Mouse (Mus musculus) urinary bladder, postnatal 10 days (tissue): ENCODE results near the gene Frmd4a.

ENCODE experiments used
- DNase-seq: peaks from one replicate; pipeline ENCODE4 v3.0.0; 2022; ENCODE audit warnings: low spot score

The Frmd4a gene

DNA sequence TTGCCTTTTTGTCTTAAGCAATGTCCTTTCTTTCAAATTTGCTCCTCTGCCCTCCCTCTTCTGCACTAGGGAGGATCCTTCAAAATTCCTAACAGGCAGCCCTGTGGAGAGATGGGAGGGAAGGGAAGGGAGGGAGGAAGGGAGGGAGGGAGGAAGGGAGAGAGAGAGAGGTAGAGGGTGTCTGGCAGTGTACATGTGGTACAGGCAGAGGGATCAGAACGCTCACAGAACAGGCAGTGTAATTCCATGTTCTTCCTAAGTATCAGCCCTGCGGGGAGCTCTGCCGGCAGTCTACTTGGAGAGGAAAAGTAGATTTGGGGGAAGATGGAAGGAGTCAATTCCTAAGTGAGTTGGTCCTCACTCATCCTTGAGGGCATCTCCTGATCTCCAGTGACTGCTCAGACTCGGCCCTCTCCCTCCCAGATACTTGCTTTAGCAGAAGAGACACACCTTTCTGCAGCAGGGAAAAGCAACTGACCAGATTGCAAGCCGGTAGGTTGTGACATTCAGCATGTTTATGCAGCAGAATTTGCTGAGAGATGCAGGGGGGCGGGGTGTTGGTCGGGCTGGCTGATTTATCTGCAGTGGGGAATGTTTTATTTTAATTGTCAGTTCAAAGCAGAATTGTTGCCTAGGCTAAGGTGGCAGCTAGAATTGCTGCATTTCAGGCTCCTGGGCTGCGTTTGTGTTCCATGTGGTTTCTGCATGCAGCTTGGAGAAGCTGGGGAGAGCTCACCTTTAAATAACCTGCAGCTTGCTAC is at the start of gene Frmd4a:
TSS of gene Frmd4a (plus strand) at position 190 of the 761 bp plus-strand sequence.
- DNase-seq: no peak

DNA sequence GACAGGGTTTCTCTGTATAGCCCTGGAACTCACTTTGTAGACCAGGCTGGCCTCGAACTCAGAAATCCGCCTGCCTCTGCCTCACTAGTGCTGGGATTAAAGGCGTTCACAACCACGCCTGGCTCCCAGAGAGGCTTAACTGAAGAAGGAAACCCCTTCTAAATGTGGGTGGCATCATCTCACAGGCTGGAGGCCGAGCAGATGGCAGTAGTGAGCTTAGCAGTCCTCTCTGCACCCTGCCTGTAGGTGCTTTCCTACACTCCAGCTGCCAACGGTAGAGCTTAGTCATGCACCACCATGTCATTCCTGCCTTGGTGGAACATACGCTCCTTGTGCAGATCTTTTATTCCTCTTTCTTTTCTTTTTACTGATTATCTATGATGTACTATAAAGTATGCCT is 28.6 kb upstream of the Frmd4a start:
- no peak for DNase-seq

GRCm38 (mm10) chr2:3990431-3990830 is 27.1 kb upstream of the Frmd4a start:
- no peak for DNase-seq

GRCm38 (mm10) chr2:4018431-4018876 is 937 bp downstream of the Frmd4a start:
- DNase-seq: no peak

GRCm38 (mm10) chr2:4018909-4019308 is 1.4 kb downstream of the Frmd4a start:
- DNase-seq: no peak

GRCm38 (mm10) chr2:4024927-4025326 is 7.4 kb downstream of the Frmd4a start:
- no peak for DNase-seq

GRCm38 (mm10) chr2:4029031-4029747 is 11.7 kb downstream of the Frmd4a start:
- DNase-seq: no peak

DNA sequence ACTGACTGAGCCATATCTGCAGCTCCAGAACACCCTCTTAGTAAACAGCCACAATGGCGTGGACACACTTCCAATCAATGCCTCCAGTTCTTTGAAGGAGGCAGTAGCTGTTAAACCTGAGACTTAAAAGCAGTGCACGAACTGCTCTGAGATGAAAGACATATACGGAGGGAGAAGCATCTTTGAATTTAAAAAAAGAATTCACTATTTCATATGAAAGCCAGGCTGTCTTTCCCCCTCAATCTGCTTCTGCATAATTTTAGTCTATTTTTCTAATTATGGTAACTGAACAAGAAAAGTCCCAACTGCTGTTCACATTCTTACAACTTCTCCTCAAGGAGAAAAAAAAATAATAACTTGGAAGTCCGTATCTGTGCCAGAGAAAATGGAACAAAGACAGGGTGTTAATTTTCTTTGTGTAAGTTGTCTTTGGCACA is 18.7 kb downstream of the Frmd4a start:
- DNase-seq: no peak

GRCm38 (mm10) chr2:4036651-4037117 is 19.2 kb downstream of the Frmd4a start:
- DNase-seq: no peak

GRCm38 (mm10) chr2:4042009-4042408 is 24.5 kb downstream of the Frmd4a start:
- no peak for DNase-seq

DNA sequence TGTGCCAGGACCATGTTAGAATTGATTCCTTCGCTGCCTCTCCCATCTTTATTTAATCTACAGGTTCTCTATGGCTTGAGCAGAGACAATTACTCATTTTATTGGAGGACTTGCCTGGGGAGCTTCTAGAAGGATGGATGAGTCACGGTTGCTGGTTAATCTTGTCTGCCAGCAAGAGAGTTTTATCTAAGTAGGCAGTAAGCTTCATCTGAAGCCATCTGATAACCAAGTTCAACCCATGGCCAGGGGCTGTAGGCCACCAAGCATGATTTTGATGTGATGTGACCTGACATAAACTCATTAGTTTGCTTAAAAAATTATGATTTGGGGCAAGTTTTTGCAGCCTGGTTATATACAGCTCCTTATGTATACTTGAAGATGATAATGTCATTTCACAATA is 38.0 kb downstream of the Frmd4a start:
- DNase-seq: no peak

- no peak for DNase-seq
Measured at GRCm38 (mm10) chr2:4060675-4061074, 43.2 kb downstream of the Frmd4a start.

GRCm38 (mm10) chr2:4071831-4072230 is 54.3 kb downstream of the Frmd4a start:
- no peak for DNase-seq

GRCm38 (mm10) chr2:4083877-4084276 is 66.4 kb downstream of the Frmd4a start:
- no peak for DNase-seq

- DNase-seq: no peak
Measured at GRCm38 (mm10) chr2:4097601-4098000, 80.1 kb downstream of the Frmd4a start.

DNA sequence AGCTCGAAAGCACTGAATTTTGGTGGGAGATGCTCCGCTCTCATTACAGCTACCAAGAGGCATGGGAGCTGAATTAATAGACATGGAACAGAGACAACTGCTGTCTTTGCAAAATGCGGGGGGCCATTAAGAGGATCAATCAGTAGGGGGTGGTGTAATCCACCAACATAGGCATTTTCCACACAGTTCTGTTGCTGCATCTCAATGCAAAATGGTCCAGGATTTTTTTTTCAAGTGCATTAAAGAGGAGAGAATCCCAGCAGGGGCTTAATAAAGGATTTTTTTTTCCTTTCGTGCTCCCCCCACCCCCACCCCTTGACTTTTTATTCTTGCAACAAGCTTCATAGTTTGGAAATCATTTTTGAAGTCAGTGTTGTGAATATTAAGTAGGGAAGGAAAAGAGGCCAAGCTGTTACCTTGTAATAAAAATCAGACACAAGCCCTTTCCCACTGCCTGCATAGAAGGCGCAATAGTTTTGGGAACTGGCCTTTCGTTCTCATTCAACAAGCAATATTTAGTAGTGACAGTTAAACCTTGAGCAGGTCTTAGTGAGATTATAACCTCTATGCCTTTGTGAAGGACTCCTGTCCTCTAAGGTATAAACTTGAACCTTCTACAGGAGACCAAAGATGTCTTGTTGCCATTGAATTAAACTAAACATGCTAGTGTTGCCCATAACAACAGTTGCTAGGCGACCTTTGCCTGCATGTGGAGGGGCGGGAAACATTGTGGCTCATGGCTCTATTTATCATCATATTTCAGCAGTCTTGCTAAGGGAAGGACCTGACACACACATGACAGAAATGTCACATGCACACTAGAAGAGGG is 81.6 kb downstream of the Frmd4a start:
- no peak for DNase-seq

DNA sequence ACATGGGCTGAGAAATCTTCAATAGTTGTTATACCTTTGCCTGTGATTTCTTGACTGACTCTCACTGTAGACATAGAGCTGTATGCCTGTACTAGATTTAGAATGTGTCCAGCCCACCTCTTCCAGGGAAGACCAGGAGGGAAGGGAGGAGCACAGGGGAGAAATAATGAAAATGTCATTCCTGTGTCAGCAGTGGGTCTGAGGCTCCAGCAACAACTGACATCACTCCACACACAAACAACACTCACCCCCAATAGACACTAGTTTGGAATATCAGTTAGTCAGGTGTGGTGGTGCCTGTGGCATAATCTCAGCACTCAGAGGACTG is 82.2 kb downstream of the Frmd4a start:
- no peak for DNase-seq

DNA sequence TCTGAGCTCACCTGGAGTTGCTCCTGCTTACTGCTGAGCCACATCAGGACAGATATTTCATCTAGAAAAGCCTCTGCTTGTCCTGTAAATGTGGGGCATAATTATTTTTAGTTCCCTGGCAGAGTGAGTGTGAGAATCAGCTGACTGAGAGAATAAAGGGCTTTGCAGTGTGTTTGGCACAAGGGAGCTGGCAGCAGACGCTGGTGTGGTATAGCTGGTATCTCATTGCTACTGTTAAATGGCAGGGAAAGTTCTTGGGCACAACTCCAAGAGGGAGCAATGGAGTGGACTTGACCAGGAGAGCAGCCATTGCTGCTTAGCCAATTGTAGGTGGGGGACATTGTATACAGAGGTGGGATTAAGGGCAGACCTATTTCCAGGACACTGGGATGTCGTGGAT is 83.9 kb downstream of the Frmd4a start:
- DNase-seq: no peak

- no peak for DNase-seq
Measured at GRCm38 (mm10) chr2:4113303-4113920, 95.9 kb downstream of the Frmd4a start.

- no peak for DNase-seq
Measured at GRCm38 (mm10) chr2:4119678-4120458, 102.4 kb downstream of the Frmd4a start.

DNA sequence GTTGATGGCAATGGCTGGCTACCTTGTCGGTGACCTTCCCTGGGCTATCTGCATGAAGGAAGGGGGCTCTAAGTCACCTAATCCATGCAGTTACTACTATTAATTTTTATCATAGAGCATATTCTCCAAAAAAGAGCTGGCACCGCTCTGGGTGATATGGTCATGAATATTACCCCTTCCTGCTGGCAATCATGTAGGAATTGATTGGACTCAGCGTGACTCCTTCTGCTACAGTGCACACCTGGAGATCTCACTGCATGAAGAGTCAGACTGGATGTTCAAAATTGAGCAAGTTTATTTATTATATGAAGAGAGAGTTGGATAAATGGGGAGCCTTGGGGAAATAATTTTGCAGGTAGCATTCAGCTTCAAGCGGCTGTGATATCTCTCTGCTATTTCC is 113.7 kb downstream of the Frmd4a start:
- DNase-seq: no peak
